Comparison of ENCODE assay signal across 18 mouse cellular contexts in genomic region chr5:4924866-4925265, GRCm38 (mm10).
"Had no signal": no experiment of that assay in that cellular context is flagged by ENCODE, and none has a peak within 500 bp of the region (broad histone marks: within the 10 kb centered on the region; RNA-seq: fewer than 3 reads in every experiment).

No protein-coding gene starts in this region.

- H3K4me2 ChIP-seq: limb, embryonic 15.5 days; liver, embryonic 12.5 days; lung, embryonic 14.5 days; midbrain, embryonic 13.5 days; midbrain, embryonic 15.5 days; neural tube, embryonic 13.5 days; neural tube, embryonic 15.5 days had no signal

- H3K9ac ChIP-seq: limb, embryonic 15.5 days; liver, embryonic 12.5 days; liver, embryonic 14.5 days; lung, embryonic 14.5 days; midbrain, embryonic 13.5 days; midbrain, embryonic 15.5 days; neural tube, embryonic 13.5 days; neural tube, embryonic 15.5 days had no signal

- H3K27ac ChIP-seq: limb, embryonic 15.5 days; liver, embryonic 12.5 days; liver, embryonic 14.5 days; midbrain, embryonic 10.5 days; midbrain, embryonic 13.5 days; midbrain, embryonic 15.5 days; neural tube, embryonic 13.5 days; neural tube, embryonic 15.5 days had no signal

- H3K4me1 ChIP-seq: limb, embryonic 15.5 days; liver, embryonic 12.5 days; midbrain, embryonic 10.5 days; neural tube, embryonic 13.5 days had no signal

- H3K9me3 ChIP-seq: limb, embryonic 15.5 days; liver, embryonic 12.5 days; midbrain, embryonic 10.5 days; midbrain, embryonic 13.5 days; midbrain, embryonic 15.5 days; neural tube, embryonic 13.5 days; neural tube, embryonic 15.5 days had no signal

- ATAC-seq: liver, embryonic 12.5 days; midbrain, embryonic 13.5 days; midbrain, embryonic 15.5 days had no signal

- H3K4me3 ChIP-seq: limb, embryonic 15.5 days; liver, embryonic 12.5 days; midbrain, embryonic 10.5 days; midbrain, embryonic 13.5 days; midbrain, embryonic 15.5 days; myocyte; neural tube, embryonic 13.5 days; neural tube, embryonic 15.5 days had no signal

- DNase-seq: lung, embryonic 14.5 days; retina, postnatal 1 day; right cerebral cortex, adult 18-20 months; right cerebral cortex, postnatal 25 days; right cerebral cortex, postnatal 4 days; spleen, adult 18-20 months; thymus, adult 2 months; thymus, postnatal 25 days; thymus, postnatal 4 days had no signal

- H3K36me3 ChIP-seq: limb, embryonic 15.5 days; liver, embryonic 12.5 days; midbrain, embryonic 10.5 days; midbrain, embryonic 13.5 days; midbrain, embryonic 15.5 days; neural tube, embryonic 13.5 days; neural tube, embryonic 15.5 days had no signal

- H3K27me3 ChIP-seq: limb, embryonic 15.5 days; liver, embryonic 12.5 days; midbrain, embryonic 13.5 days; midbrain, embryonic 15.5 days; neural tube, embryonic 13.5 days; neural tube, embryonic 15.5 days had no signal
